Mouse (Mus musculus) midbrain, postnatal 0 days (tissue): ENCODE results near the gene Fbxl17. TPM values are rescaled to one million over a fixed set of nuclear protein-coding genes. Genes with fewer than 3 reads are reported as not detected.

Source experiments
- ATAC-seq: fragments of 200-750 bp; cut with Nextera tagmentation; 2 replicates; pipeline ENCODE4 v1.8.0; 2017; ENCODE audit warnings: moderate number of reproducible peaks, mild to moderate bottlenecking, moderate TSS enrichment, moderate library complexity; ENCODE audit not compliant: low FRiP score
- DNase-seq: peaks from one replicate; pipeline ENCODE4 v3.0.0-alpha.2; 2015; ENCODE audit warnings: low spot score
- H3K27ac ChIP-seq: fragments of 300-500 bp; sonication (generic); 2 replicates; pipeline ENCODE4 v1.5.1; 2014; ENCODE audit warnings: low read depth, mild to moderate bottlenecking, low read length, mixed read lengths
- H3K27me3 ChIP-seq: fragments of 300-500 bp; sonication (generic); 2 replicates; pipeline ENCODE4 v1.6.1; 2014; ENCODE audit warnings: low read length, control low read depth, mixed read lengths; ENCODE audit not compliant: insufficient read depth
- H3K36me3 ChIP-seq: fragments of 300-500 bp; sonication (generic); 2 replicates; pipeline ENCODE4 v1.6.1; 2014; ENCODE audit warnings: low read length, control low read depth, mixed read lengths; ENCODE audit not compliant: insufficient read depth
- H3K4me1 ChIP-seq: fragments of 300-500 bp; sonication (generic); 2 replicates; pipeline ENCODE4 v1.6.1; 2014; ENCODE audit warnings: mild to moderate bottlenecking, control low read depth, antibody characterized with exemption, low read length, mixed read lengths; ENCODE audit not compliant: insufficient read depth
- H3K4me2 ChIP-seq: fragments of 300-500 bp; sonication (generic); 2 replicates; pipeline ENCODE4 v1.6.1; 2014; ENCODE audit warnings: low read depth, mild to moderate bottlenecking, low read length, mixed read lengths; ENCODE audit not compliant: poor library complexity, severe bottlenecking
- H3K4me3 ChIP-seq: fragments of 300-500 bp; sonication (generic); 2 replicates; pipeline ENCODE4 v1.5.1; 2014; ENCODE audit warnings: low read depth, mild to moderate bottlenecking, low read length, moderate library complexity
- H3K9ac ChIP-seq: fragments of 300-500 bp; sonication (generic); replicated peaks from 2 replicates; pipeline ENCODE4 v1.6.1; 2014; ENCODE audit warnings: mild to moderate bottlenecking, low read length, moderate library complexity, mixed read lengths; ENCODE audit not compliant: poor library complexity, severe bottlenecking
- H3K9me3 ChIP-seq: fragments of 300-500 bp; sonication (generic); 2 replicates; pipeline ENCODE4 v1.6.1; 2016; ENCODE audit warnings: low read length, control low read depth
- CTCF ChIP-seq: IDR thresholded peaks from 2 replicates; pipeline ENCODE4 v1.5.1; 2016; ENCODE audit warnings: antibody characterized with exemption, mild to moderate bottlenecking
- WGBS: fragments of 180-500 bp; shearing (Covaris S2); extraction: QIAGEN DNeasy Blood & Tissue Kit; methylation state at CpG from one replicate; pipeline ENCODE4 v1.1.7; 2014; 5-methylcytosine and 5-hydroxymethylcytosine counted together
- polyA plus RNA-seq: library from polyadenylated mRNA; unstranded; fragments of >200 nt; fragmentation: Nextera tagmentation; extraction: Ambion mirVana; gene quantifications from 2 replicates; pipeline ENCODE4 v1.2.1, GENCODE M21; 2015
- total RNA-seq: library from RNA; depleted of rRNA; stranded (reverse); fragments of >200 nt; gene quantifications from 2 replicates; pipeline ENCODE4 v1.2.3, GENCODE M21; 2014

Fbxl17 gene
- total and polyA plus RNA-seq, 2 experiments from 2014 or later: 16.6 to 39.2 TPM

GRCm38 (mm10) chr17:63361679-63362078 is 138.1 kb downstream of the Fbxl17 start:
- TF ChIP-seq CTCF: no peak
- no peaks in the 10 kb centered on the region for H3K36me3 ChIP-seq
- no peak overlapping the region for H3K4me2 ChIP-seq
- WGBS: 94% methylated on average over 9 of the region's 9 CpGs
- no peak overlapping the region for H3K27ac ChIP-seq
- no peaks in the 10 kb centered on the region for H3K9me3 ChIP-seq
- H3K4me3 ChIP-seq: no peak overlapping the region
- ATAC-seq (no peak), DNase-seq (no peak)
- H3K27me3 ChIP-seq: no peaks in the 10 kb centered on the region
- no peak overlapping the region for H3K9ac ChIP-seq
- no peaks in the 10 kb centered on the region for H3K4me1 ChIP-seq

DNA sequence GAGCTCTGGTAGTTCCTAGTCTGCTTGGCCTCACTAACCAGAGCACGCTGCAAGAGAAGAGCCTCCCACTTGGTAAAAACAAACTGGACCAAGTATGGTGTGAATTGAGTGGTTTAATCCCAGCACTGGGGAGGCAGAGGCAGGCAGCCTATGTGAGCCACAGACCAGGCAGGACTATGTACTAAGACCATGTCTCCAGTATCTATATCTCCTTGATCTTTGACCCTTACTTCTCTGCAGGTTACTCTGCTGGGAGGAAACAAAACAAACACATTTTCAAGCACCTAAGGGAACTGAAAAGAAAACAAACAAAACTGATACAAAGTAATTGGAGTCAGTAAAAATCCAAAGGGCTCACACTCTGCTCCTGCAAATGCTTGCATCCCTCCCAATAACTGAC is 141.0 kb downstream of the Fbxl17 start:
- 84% methylated on average over 1 of the region's 1 CpGs for WGBS
- H3K27ac ChIP-seq: no peak overlapping the region
- H3K36me3 ChIP-seq: no peaks in the 10 kb centered on the region
- no peak overlapping the region for H3K9ac ChIP-seq
- H3K4me1 ChIP-seq: no peaks in the 10 kb centered on the region
- H3K4me3 ChIP-seq: no peak overlapping the region
- no peak overlapping the region for H3K4me2 ChIP-seq
- H3K27me3 ChIP-seq: no peaks in the 10 kb centered on the region
- H3K9me3 ChIP-seq: no peaks in the 10 kb centered on the region
- ATAC-seq (no peak), DNase-seq (no peak)
- no peak for TF ChIP-seq CTCF

- Histone ChIP-seq H3K27me3 (no peaks in the 10 kb centered on the region), H3K4me1 (no peaks in the 10 kb centered on the region), H3K9ac (no peak overlapping the region), H3K27ac (no peak overlapping the region), H3K9me3 (no peaks in the 10 kb centered on the region), H3K36me3 (no peaks in the 10 kb centered on the region), H3K4me3 (no peak overlapping the region), H3K4me2 (no peak overlapping the region)
- ATAC-seq (no peak), DNase-seq (no peak)
- 90% methylated on average over 3 of the region's 3 CpGs for WGBS
- no peak for TF ChIP-seq CTCF
Measured at GRCm38 (mm10) chr17:63356202-63356601, 143.6 kb downstream of the Fbxl17 start.

DNA sequence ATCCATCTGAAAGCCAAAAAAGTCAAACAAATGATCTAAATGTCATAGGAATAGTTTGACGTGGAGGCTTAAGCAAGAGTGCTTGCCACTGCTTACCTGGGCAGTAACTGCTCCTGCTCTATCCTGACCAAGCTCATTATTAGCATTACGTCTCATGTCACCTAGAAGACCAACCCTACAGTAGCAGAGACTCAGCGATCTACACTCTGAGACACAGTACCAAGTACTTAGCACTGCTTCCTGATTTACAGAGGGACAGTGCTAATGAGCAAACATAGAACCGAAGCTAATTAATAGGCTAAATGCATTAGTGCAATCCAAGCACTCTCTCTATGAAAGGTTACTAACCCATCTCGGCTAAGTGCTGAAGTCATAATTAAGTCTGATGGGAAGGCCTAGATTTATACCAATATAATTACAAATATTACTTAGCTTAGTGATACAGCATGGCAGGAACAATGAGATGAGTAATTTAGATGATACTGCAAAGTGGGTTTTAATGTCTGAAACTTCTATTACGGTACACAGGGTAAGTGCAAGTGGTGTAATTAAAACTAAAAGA is 147.1 kb downstream of the Fbxl17 start:
- Histone ChIP-seq H3K27ac (no peak overlapping the region), H3K4me2 (no peak overlapping the region), H3K9me3 (no peaks in the 10 kb centered on the region), H3K27me3 (no peaks in the 10 kb centered on the region), H3K4me1 (no peaks in the 10 kb centered on the region), H3K36me3 (no peaks in the 10 kb centered on the region), H3K9ac (no peak overlapping the region), H3K4me3 (no peak overlapping the region)
- no peak for ATAC-seq
- TF ChIP-seq CTCF: no peak
- no peak for DNase-seq
- WGBS: 86% methylated on average over 6 of the region's 6 CpGs

- TF ChIP-seq CTCF: no peak
- H3K27ac ChIP-seq: 0 out of 2 replicates have a peak overlapping the region, but pooled peaks have one; percentile 12
- no peaks in the 10 kb centered on the region for H3K4me1 ChIP-seq
- no peak for ATAC-seq
- no peak overlapping the region for H3K9ac ChIP-seq
- no peak overlapping the region for H3K4me3 ChIP-seq
- no peaks in the 10 kb centered on the region for H3K36me3 ChIP-seq
- no peak for DNase-seq
- no peaks in the 10 kb centered on the region for H3K9me3 ChIP-seq
- H3K4me2 ChIP-seq: no peak overlapping the region
- H3K27me3 ChIP-seq: no peaks in the 10 kb centered on the region
- WGBS: 44% methylated on average over 2 of the region's 2 CpGs
Measured at GRCm38 (mm10) chr17:63351682-63352081, 148.1 kb downstream of the Fbxl17 start.

- Histone ChIP-seq H3K4me2 (no peak overlapping the region), H3K27ac (no peak overlapping the region), H3K4me3 (no peak overlapping the region), H3K4me1 (no peaks in the 10 kb centered on the region), H3K27me3 (no peaks in the 10 kb centered on the region), H3K36me3 (no peaks in the 10 kb centered on the region), H3K9me3 (no peaks in the 10 kb centered on the region), H3K9ac (no peak overlapping the region)
- WGBS: 62% methylated on average over 4 of the region's 4 CpGs
- DNase-seq: no peak
- TF ChIP-seq CTCF: no peak
- no peak for ATAC-seq
Measured at GRCm38 (mm10) chr17:63350876-63351509, 148.8 kb downstream of the Fbxl17 start.
